Comparison of ENCODE assay signal across 9 mouse cellular contexts in the genomic region with DNA sequence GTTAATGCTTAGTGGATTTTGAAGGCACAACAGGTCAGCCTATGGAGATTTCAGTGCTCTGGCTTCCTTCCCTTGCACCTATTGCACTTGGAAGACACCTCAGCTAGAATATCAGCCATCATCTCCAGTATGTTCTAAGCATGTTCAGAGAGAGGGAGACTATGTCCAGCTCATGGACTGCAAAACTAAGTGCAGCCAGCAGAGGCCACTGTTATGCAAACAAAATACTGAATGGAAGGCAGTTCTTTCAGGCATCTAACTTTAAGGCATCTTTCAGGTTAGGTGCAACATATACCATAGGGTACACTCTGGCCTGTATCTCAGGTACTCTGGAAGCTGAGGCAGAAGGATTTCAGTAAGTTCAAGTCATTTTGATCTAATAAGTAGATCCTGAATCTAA. TPM values are rescaled to one million over a fixed set of nuclear protein-coding genes. Genes with fewer than 3 reads are reported as not detected.
A peak's percentile ranks its signal among the peaks of the same experiment; 100 is the strongest.
DNase-seq lines count a peak whose midpoint lies in the region; ATAC-seq and TF ChIP-seq lines count a peak whose summit lies in the region.
"Had no signal": no experiment of that assay in that cellular context is flagged by ENCODE, and none has a peak within 500 bp of the region (broad histone marks: within the 10 kb centered on the region; RNA-seq: fewer than 3 reads in every experiment).

No protein-coding gene starts in this region.

- dilution Hi-C loops in CH12.LX (cut with MboI; ENCODE audit: extremely low pct_ligation_motif_present, extremely low pct_unique_long_range_greater_than_20kb, low sequenced_read_pairs) = no loop called here

- H3K27ac ChIP-seq in hindbrain, embryonic 10.5 days = no peak overlapping the region
- H3K27ac ChIP-seq in hindbrain, embryonic 16.5 days (ENCODE audit: low read depth, low read length) = no peak overlapping the region
- no peak overlapping the region for H3K27ac ChIP-seq in CH12.LX (ENCODE audit: insufficient read depth, low read depth)
- no peak overlapping the region for H3K27ac ChIP-seq in lung, postnatal 0 days (ENCODE audit: low read length)
- H3K27ac ChIP-seq: limb, embryonic 12.5 days had no signal

- H3K36me3 ChIP-seq in hindbrain, embryonic 10.5 days = no peaks in the 10 kb centered on the region
- no peaks in the 10 kb centered on the region for H3K36me3 ChIP-seq in hindbrain, embryonic 16.5 days (ENCODE audit: control insufficient read depth, insufficient read depth, low read length)
- H3K36me3 ChIP-seq in CH12.LX (replicated peaks in 1 of 2; ENCODE audit: control insufficient read depth in 1 of 2, insufficient read depth in 1 of 2, low read length in 1 of 2) = no peaks in the 10 kb centered on the region
- no peaks in the 10 kb centered on the region for H3K36me3 ChIP-seq in lung, postnatal 0 days (ENCODE audit: insufficient read depth, low read length)
- H3K36me3 ChIP-seq: limb, embryonic 12.5 days had no signal

- no peak for TF ChIP-seq EP300 in CH12.LX (IDR thresholded peaks at IDR 0.05; ENCODE audit: low read length)
- no peak for TF ChIP-seq EP300 in lung, postnatal 0 days (IDR thresholded peaks at IDR 0.05)

- H3K9me3 ChIP-seq in hindbrain, embryonic 10.5 days = no peaks in the 10 kb centered on the region
- no peaks in the 10 kb centered on the region for H3K9me3 ChIP-seq in hindbrain, embryonic 16.5 days (ENCODE audit: control insufficient read depth, low read length)
- no peaks in the 10 kb centered on the region for H3K9me3 ChIP-seq in CH12.LX (replicated peaks; ENCODE audit: low read length)
- no peaks in the 10 kb centered on the region for H3K9me3 ChIP-seq in lung, postnatal 0 days (ENCODE audit: low read length)
- H3K9me3 ChIP-seq: limb, embryonic 12.5 days had no signal

- H3K79me2 ChIP-seq in CH12.LX (replicated peaks; ENCODE audit: control insufficient read depth, extremely low read depth, insufficient read depth, poor library complexity, severe bottlenecking) = no peaks in the 10 kb centered on the region

- no peak for TF ChIP-seq POLR2A in CH12.LX (IDR thresholded peaks at IDR 0.05; ENCODE audit: low read depth, low read length)

- TF ChIP-seq CTCF in CH12.LX (conservative IDR thresholded peaks at IDR 0.05 in 1 of 2, IDR thresholded peaks at IDR 0.05 in 1 of 2; ENCODE audit: low read depth in 2 of 2, low read length in 2 of 2) = peak; percentile 61 to 79
- TF ChIP-seq CTCF in lung, postnatal 0 days (IDR thresholded peaks at IDR 0.05) = peak; percentile 75

- no peak for ATAC-seq in hindbrain, embryonic 16.5 days
- peak; percentile 54 for ATAC-seq in activated CD4-positive, CD25-positive, alpha-beta regulatory T cell, adult 4 months
- ATAC-seq in lung, postnatal 0 days = no peak; the same call in 1 of the 2 replicates

- DNase-seq in hindbrain, embryonic 10.5 days (ENCODE audit: low spot score) = peak; percentile 23
- DNase-seq in CH12.LX (ENCODE audit: extremely low read depth) = peak; percentile 44
- peak; percentile 58 for DNase-seq in induced T-regulatory cell, adult 2 months (ENCODE audit: low read depth)
- peak; percentile 35 for DNase-seq in lung, postnatal 0 days (ENCODE audit: low spot score)
- peak; percentile 18 to 63 for DNase-seq in spleen, adult 18-20 months
- DNase-seq in gastrocnemius, postnatal 4 days (ENCODE audit: low spot score in 2 of 2) = no peak

- in situ Hi-C loops in CH12.LX (cut with MboI; ENCODE audit: low pct_ligation_motif_present, low pct_unique_long_range_greater_than_20kb, low sequenced_read_pairs) = no loop called here

- no peaks in the 10 kb centered on the region for H3K27me3 ChIP-seq in hindbrain, embryonic 10.5 days (ENCODE audit: insufficient read depth, poor library complexity, severe bottlenecking)
- H3K27me3 ChIP-seq in hindbrain, embryonic 16.5 days (replicated peaks; ENCODE audit: control insufficient read depth, insufficient read depth, low read length) = no peaks in the 10 kb centered on the region
- H3K27me3 ChIP-seq in CH12.LX (replicated peaks) = no peaks in the 10 kb centered on the region
- H3K27me3 ChIP-seq in lung, postnatal 0 days (replicated peaks; ENCODE audit: insufficient read depth, low read length) = no peaks in the 10 kb centered on the region
- H3K27me3 ChIP-seq: limb, embryonic 12.5 days had no signal

- H3K4me3 ChIP-seq in hindbrain, embryonic 10.5 days = no peak overlapping the region
- H3K4me3 ChIP-seq in hindbrain, embryonic 16.5 days (ENCODE audit: low read length) = no peak overlapping the region
- H3K4me3 ChIP-seq in CH12.LX (replicated peaks in 1 of 3; ENCODE audit: low read depth in 2 of 3, low read length in 2 of 3, poor library complexity in 1 of 3) = no peak overlapping the region
- no peak overlapping the region for H3K4me3 ChIP-seq in lung, postnatal 0 days (ENCODE audit: low read depth, low read length)
- H3K4me3 ChIP-seq: limb, embryonic 12.5 days had no signal

- peak; percentile 80 for TF ChIP-seq RAD21 in CH12.LX (IDR thresholded peaks at IDR 0.05; ENCODE audit: low read depth, low read length)

- no peaks in the 10 kb centered on the region for H3K4me1 ChIP-seq in hindbrain, embryonic 10.5 days (replicated peaks)
- no peaks in the 10 kb centered on the region for H3K4me1 ChIP-seq in hindbrain, embryonic 16.5 days (ENCODE audit: control insufficient read depth, insufficient read depth, low read depth, low read length)
- no peaks in the 10 kb centered on the region for H3K4me1 ChIP-seq in CH12.LX (ENCODE audit: control insufficient read depth in 1 of 2, insufficient read depth in 2 of 2)
- H3K4me1 ChIP-seq in lung, postnatal 0 days (ENCODE audit: insufficient read depth, low read depth, low read length) = no peaks in the 10 kb centered on the region
- H3K4me1 ChIP-seq: limb, embryonic 12.5 days had no signal

- no peak overlapping the region for H3K4me2 ChIP-seq in hindbrain, embryonic 16.5 days (ENCODE audit: low read length)
- no peak overlapping the region for H3K4me2 ChIP-seq in CH12.LX (ENCODE audit: insufficient read depth, low read depth, poor library complexity, severe bottlenecking)
- no peak overlapping the region for H3K4me2 ChIP-seq in lung, postnatal 0 days (replicated peaks; ENCODE audit: low read depth, low read length)
- H3K4me2 ChIP-seq: limb, embryonic 12.5 days had no signal

- H3K9ac ChIP-seq in hindbrain, embryonic 16.5 days (ENCODE audit: low read depth, low read length) = no peak overlapping the region
- no peak overlapping the region for H3K9ac ChIP-seq in CH12.LX (ENCODE audit: insufficient read depth, low read depth)
- no peak overlapping the region for H3K9ac ChIP-seq in lung, postnatal 0 days (replicated peaks; ENCODE audit: low read depth)
- H3K9ac ChIP-seq: limb, embryonic 12.5 days had no signal

TF ChIP-seq in CH12.LX, 34 proteins besides CTCF, POLR2A, EP300 and RAD21:
- TF ChIP-seq PAX5 (IDR thresholded peaks at IDR 0.05; ENCODE audit: low read length) (no peak), SMC3 (IDR thresholded peaks at IDR 0.05; ENCODE audit: low read depth, low read length) (peak; percentile 78)
TF ChIP-seq in CH12.LX: peak in this region for 1.

RNA-seq across cellular contexts. Expression of a gene that starts 19.1 kb away (rescaled TPM):
- polyA plus RNA-seq in hindbrain, embryonic 10.5 days (2016; fragmentation: Nextera tagmentation; extraction: Ambion mirVana) = not detected in 2 replicates
- not detected in 2 replicates for polyA plus RNA-seq in hindbrain, embryonic 16.5 days (2015; fragmentation: Nextera tagmentation; extraction: Ambion mirVana)
- not detected in 2 replicates for total RNA-seq in CH12.LX (2012; rRNA removed)
- total RNA-seq in CH12.LX (2014; rRNA removed) = not detected in 2 replicates
- polyA plus RNA-seq in CH12.LX (2012; ENCODE audit: insufficient read length, low read depth) = not detected in 2 replicates
- under 1 TPM in 1 of 2 experiments, not detected in 1; 0.26 TPM for polyA plus RNA-seq in activated CD4-positive, CD25-positive, alpha-beta regulatory T cell, adult 4 months (2017; shearing (Covaris generic))
- not detected in 2 replicates for polyA plus RNA-seq in lung, postnatal 0 days (2015; fragmentation: Nextera tagmentation; extraction: Ambion mirVana)
- total RNA-seq in gastrocnemius, postnatal 4 days (2021) = not detected
- polyA plus RNA-seq: limb, embryonic 12.5 days had no signal

RNA-seq across cellular contexts. Expression of a gene that starts 24.8 kb away (rescaled TPM):
- 5.3 and 9.7 TPM in 2 replicates for polyA plus RNA-seq in hindbrain, embryonic 10.5 days (2016; fragmentation: Nextera tagmentation; extraction: Ambion mirVana)
- 2.1 and 2.8 TPM in 2 replicates for polyA plus RNA-seq in hindbrain, embryonic 16.5 days (2015; fragmentation: Nextera tagmentation; extraction: Ambion mirVana)
- total RNA-seq in CH12.LX (2012; rRNA removed) (not detected in 2 replicates), CH12.LX (2014; rRNA removed) (not detected in 2 replicates)
- not detected in 2 replicates for polyA plus RNA-seq in CH12.LX (2012; ENCODE audit: insufficient read length, low read depth)
- polyA plus RNA-seq in activated CD4-positive, CD25-positive, alpha-beta regulatory T cell, adult 4 months (2017; shearing (Covaris generic)) = not detected
- 89.1 and 101 TPM in 2 replicates for polyA plus RNA-seq in lung, postnatal 0 days (2015; fragmentation: Nextera tagmentation; extraction: Ambion mirVana)
- total RNA-seq in gastrocnemius, postnatal 4 days (2021) = under 1 TPM in 1 of 2 experiments, not detected in 1; 0.21 TPM

Comparison
In these comparisons a context has a peak if more than half of its experiments do, and no peak if none do; other contexts are left out.
1. DNase-seq: peak in hindbrain, embryonic 10.5 days (single experiment), CH12.LX (single experiment), induced T-regulatory cell, adult 2 months (single experiment), lung, postnatal 0 days (single experiment) and spleen, adult 18-20 months (2 of 2); none in gastrocnemius, postnatal 4 days (0 of 2).